In genomic region chr17:85995727-85996126, GRCm38 (mm10) we compare ENCODE assay signal across 8 mouse cellular contexts.
DNase-seq lines count a peak whose midpoint lies in the region; ATAC-seq and TF ChIP-seq lines count a peak whose summit lies in the region.

No protein-coding gene starts in this region.

- CTCF ChIA-PET in Patski (lab: Charles Lee), result interaction anchor here (1.1 to 1.2 kb wide), 2 partner anchors 10 to 13 kb away, joined by 3 to 5 read pairs; no protein-coding TSS in a partner anchor

- no peak overlapping the region for H3K27ac ChIP-seq in embryonic facial prominence, embryonic 15.5 days (replicated peaks)
- H3K27ac ChIP-seq in heart, embryonic 14.5 days (replicated peaks in 1 of 2; ENCODE audit: control insufficient read depth in 1 of 2, insufficient read depth in 1 of 2, low read depth in 2 of 2, low read length in 2 of 2), result peak overlapping the region; percentile 62 to 63

- DNase-seq in 3T3-L1 (ENCODE audit: low read depth, low spot score) (peak; percentile 51), Patski (ENCODE audit: low read depth, low spot score) (no peak)
- peak; percentile 21 for DNase-seq in left cerebral cortex, adult 11 months (ENCODE audit: low spot score)
- DNase-seq in ovary, postnatal 36 days (ENCODE audit: low spot score), result peak; percentile 64
- no peak for DNase-seq in thymus, postnatal 4 days
- DNase-seq in embryo, embryonic 9.5 days (ENCODE audit: extremely low spot score), result no peak

- no peak for TF ChIP-seq CTCF in Patski (IDR thresholded peaks at IDR 0.05)

- no peak overlapping the region for H3K4me2 ChIP-seq in embryonic facial prominence, embryonic 15.5 days (replicated peaks)
- no peak overlapping the region for H3K4me2 ChIP-seq in heart, embryonic 14.5 days (ENCODE audit: low read length)

- in situ Hi-C loops in Patski (cut with MboI; ENCODE audit: low pct_unique_long_range_greater_than_20kb), result no loop called here

- ATAC-seq in Patski, result peak; percentile 47
- peak; percentile 78; the same call in 1 of the 2 replicates for ATAC-seq in embryonic facial prominence, embryonic 15.5 days (ENCODE audit: insufficient number of reproducible peaks, low FRiP score, low TSS enrichment, low read depth)
- peak; percentile 96 for ATAC-seq in heart, embryonic 14.5 days (ENCODE audit: insufficient number of reproducible peaks, insufficient read depth, low FRiP score, low read depth)

- POLR2A ChIA-PET in Patski (lab: Charles Lee), result no interaction called here

- WGBS in embryonic facial prominence, embryonic 15.5 days, result 68% methylated on average over 2 of the region's 2 CpGs
- WGBS in heart, embryonic 14.5 days, result 44% methylated on average over 2 of the region's 2 CpGs

- 0 out of 2 replicates have a peak, but pooled peaks cover 4% of the 10 kb centered on the region for H3K9me3 ChIP-seq in embryonic facial prominence, embryonic 15.5 days (replicated peaks)
- H3K9me3 ChIP-seq in heart, embryonic 14.5 days (ENCODE audit: control insufficient read depth, low read length), result peaks cover 10% of the 10 kb centered on the region

- no peak overlapping the region for H3K4me3 ChIP-seq in embryonic facial prominence, embryonic 15.5 days (replicated peaks)
- H3K4me3 ChIP-seq in heart, embryonic 14.5 days (ENCODE audit: control insufficient read depth in 1 of 2, insufficient read depth in 1 of 2, low read depth in 1 of 2, low read length in 2 of 2), result no peak overlapping the region

- peaks cover 5% of the 10 kb centered on the region; the same call in 1 of the 2 replicates for H3K36me3 ChIP-seq in embryonic facial prominence, embryonic 15.5 days
- H3K36me3 ChIP-seq in heart, embryonic 14.5 days (ENCODE audit: control insufficient read depth, insufficient read depth, low read length), result peaks cover 7% of the 10 kb centered on the region; the same call in 1 of the 2 replicates

- no peak overlapping the region for H3K9ac ChIP-seq in embryonic facial prominence, embryonic 15.5 days
- no peak overlapping the region for H3K9ac ChIP-seq in heart, embryonic 14.5 days (ENCODE audit: low read length)

- H3K4me1 ChIP-seq in embryonic facial prominence, embryonic 15.5 days, result peaks cover 8% of the 10 kb centered on the region; the same call in 1 of the 2 replicates
- H3K4me1 ChIP-seq in heart, embryonic 14.5 days (ENCODE audit: control insufficient read depth in 2 of 2, insufficient read depth in 2 of 2, low read length in 2 of 2), result peaks cover 6 to 18% of the 10 kb centered on the region in 2 experiments; a peak in 3 of 4 replicates

- no peaks in the 10 kb centered on the region for H3K27me3 ChIP-seq in Patski
- no peaks in the 10 kb centered on the region for H3K27me3 ChIP-seq in embryonic facial prominence, embryonic 15.5 days
- H3K27me3 ChIP-seq in heart, embryonic 14.5 days (ENCODE audit: control insufficient read depth, insufficient read depth, low read length), result no peaks in the 10 kb centered on the region

Comparison
In these comparisons a context has a peak if more than half of its experiments do, and no peak if none do; other contexts are left out.
1. DNase-seq: peak in 3T3-L1 (single experiment), left cerebral cortex, adult 11 months (single experiment) and ovary, postnatal 36 days (single experiment); none in Patski (single experiment), thymus, postnatal 4 days (single experiment) and embryo, embryonic 9.5 days (single experiment).
2. Peak in every context shown above with its lines, with median percentiles within 50 percentile points of each other: ATAC-seq.